Mouse (Mus musculus) forebrain, embryonic 11.5 days (tissue): ENCODE data around the gene Ppp1r2. TPM values are rescaled to one million over a fixed set of nuclear protein-coding genes. Genes with fewer than 3 reads are reported as not detected.

Source experiments
- ATAC-seq: fragments of 200-750 bp; cut with Nextera tagmentation; replicated peaks from 2 replicates; pipeline ENCODE4 v1.8.0; 2017; ENCODE audit warnings: moderate TSS enrichment; ENCODE audit not compliant: low FRiP score
- DNase-seq: peaks from one replicate; pipeline ENCODE4 v3.0.0-alpha.2; 2017; ENCODE audit warnings: low spot score
- H3K27ac ChIP-seq: fragments of 300-500 bp; sonication (generic); 2 replicates; pipeline ENCODE4 v1.5.1; 2014; ENCODE audit warnings: low read depth, low read length
- H3K27me3 ChIP-seq: fragments of 300-500 bp; sonication (generic); 2 replicates; pipeline ENCODE4 v1.6.1; 2014; ENCODE audit warnings: mild to moderate bottlenecking, low read length, mixed read lengths; ENCODE audit not compliant: control insufficient read depth, insufficient read depth
- H3K36me3 ChIP-seq: fragments of 300-500 bp; sonication (generic); 2 replicates; pipeline ENCODE4 v1.6.1; 2014; ENCODE audit warnings: mild to moderate bottlenecking, low read length, moderate library complexity, mixed read lengths; ENCODE audit not compliant: control insufficient read depth, insufficient read depth
- H3K4me1 ChIP-seq: fragments of 300-500 bp; sonication (generic); replicated peaks from 2 replicates; pipeline ENCODE4 v1.6.1; 2014; ENCODE audit warnings: low read length, mixed read lengths; ENCODE audit not compliant: control insufficient read depth, insufficient read depth
- H3K4me2 ChIP-seq: fragments of 300-500 bp; sonication (generic); 2 replicates; pipeline ENCODE4 v1.6.1; 2014; ENCODE audit warnings: low read depth, mild to moderate bottlenecking, low read length, moderate library complexity, mixed read lengths; ENCODE audit not compliant: severe bottlenecking
- H3K4me3 ChIP-seq: fragments of 300-500 bp; sonication (generic); 2 replicates; pipeline ENCODE4 v1.5.1; 2014; ENCODE audit warnings: low read depth, low read length
- H3K9ac ChIP-seq: fragments of 300-500 bp; sonication (generic); 2 replicates; pipeline ENCODE4 v1.6.1; 2014; ENCODE audit warnings: low read length
- H3K9me3 ChIP-seq: fragments of 300-500 bp; sonication (generic); 2 replicates; pipeline ENCODE4 v1.6.1; 2016; ENCODE audit warnings: low read length, mixed read lengths; ENCODE audit not compliant: control insufficient read depth
- WGBS: fragments of 180-500 bp; shearing (Covaris S2); extraction: QIAGEN DNeasy Blood & Tissue Kit; methylation state at CpG from one replicate; pipeline ENCODE4 v1.1.7; 2014; 5-methylcytosine and 5-hydroxymethylcytosine counted together
- polyA plus RNA-seq: library from polyadenylated mRNA; unstranded; fragments of >200 nt; fragmentation: Nextera tagmentation; extraction: Ambion mirVana; gene quantifications from 2 replicates; pipeline ENCODE4 v1.2.1, GENCODE M21; 2014

The Ppp1r2 gene
- polyA plus RNA-seq, 1 experiment from 2014 or later, result 110 TPM

- H3K36me3 ChIP-seq, result no peaks in the 10 kb centered on the region
- 91% methylated on average over 6 of the region's 6 CpGs for whole genome bisulfite sequencing
- no peak overlapping the region for H3K27ac ChIP-seq
- no peaks in the 10 kb centered on the region for H3K27me3 ChIP-seq
- H3K9me3 ChIP-seq, result no peaks in the 10 kb centered on the region
- no peaks in the 10 kb centered on the region for H3K4me1 ChIP-seq
- ATAC-seq (no peak), DNase-seq (no peak)
- H3K4me3 ChIP-seq, result no peak overlapping the region
- no peak overlapping the region for H3K4me2 ChIP-seq
- H3K9ac ChIP-seq, result no peak overlapping the region
These were observed 61.6 kb downstream of the Ppp1r2 start for GRCm38 (mm10) chr16:31213463-31213862.

- Histone ChIP-seq H3K4me1 (no peaks in the 10 kb centered on the region), H3K4me2 (no peak overlapping the region), H3K9ac (no peak overlapping the region), H3K4me3 (no peak overlapping the region), H3K27ac (no peak overlapping the region), H3K27me3 (no peaks in the 10 kb centered on the region), H3K9me3 (no peaks in the 10 kb centered on the region), H3K36me3 (no peaks in the 10 kb centered on the region)
- DNase-seq (no peak), ATAC-seq (no peak)
- 75% methylated on average over 9 of the region's 9 CpGs for WGBS
These were observed 63.6 kb downstream of the Ppp1r2 start for GRCm38 (mm10) chr16:31211503-31211902.

GRCm38 (mm10) chr16:31210453-31210852 is 64.6 kb downstream of the Ppp1r2 start:
- Histone ChIP-seq H3K36me3 (no peaks in the 10 kb centered on the region), H3K27me3 (no peaks in the 10 kb centered on the region), H3K4me2 (no peak overlapping the region), H3K9me3 (no peaks in the 10 kb centered on the region), H3K9ac (no peak overlapping the region), H3K4me3 (no peak overlapping the region), H3K27ac (no peak overlapping the region), H3K4me1 (no peaks in the 10 kb centered on the region)
- ATAC-seq (no peak), DNase-seq (no peak)
- 81% methylated on average over 4 of the region's 4 CpGs for WGBS

GRCm38 (mm10) chr16:31209911-31210310 is 65.2 kb downstream of the Ppp1r2 start:
- 89% methylated on average over 5 of the region's 5 CpGs for WGBS
- no peaks in the 10 kb centered on the region for H3K36me3 ChIP-seq
- DNase-seq (no peak), ATAC-seq (no peak)
- no peak overlapping the region for H3K4me3 ChIP-seq
- H3K27me3 ChIP-seq, result no peaks in the 10 kb centered on the region
- H3K9ac ChIP-seq, result no peak overlapping the region
- H3K4me2 ChIP-seq, result no peak overlapping the region
- H3K4me1 ChIP-seq, result no peaks in the 10 kb centered on the region
- H3K27ac ChIP-seq, result no peak overlapping the region
- no peaks in the 10 kb centered on the region for H3K9me3 ChIP-seq

GRCm38 (mm10) chr16:31205726-31206125 is 69.4 kb downstream of the Ppp1r2 start:
- no peak for DNase-seq
- no peaks in the 10 kb centered on the region for H3K27me3 ChIP-seq
- H3K9ac ChIP-seq, result no peak overlapping the region
- ATAC-seq, result no peak
- no peak overlapping the region for H3K4me2 ChIP-seq
- 90% methylated on average over 5 of the region's 7 CpGs for WGBS
- H3K9me3 ChIP-seq, result no peaks in the 10 kb centered on the region
- no peaks in the 10 kb centered on the region for H3K4me1 ChIP-seq
- H3K36me3 ChIP-seq, result no peaks in the 10 kb centered on the region
- no peak overlapping the region for H3K27ac ChIP-seq
- H3K4me3 ChIP-seq, result no peak overlapping the region

GRCm38 (mm10) chr16:31205187-31205586 is 69.9 kb downstream of the Ppp1r2 start:
- no peaks in the 10 kb centered on the region for H3K36me3 ChIP-seq
- no peak overlapping the region for H3K4me3 ChIP-seq
- WGBS, result 93% methylated on average over 8 of the region's 8 CpGs
- DNase-seq (no peak), ATAC-seq (no peak)
- no peaks in the 10 kb centered on the region for H3K27me3 ChIP-seq
- no peak overlapping the region for H3K4me2 ChIP-seq
- no peaks in the 10 kb centered on the region for H3K4me1 ChIP-seq
- no peak overlapping the region for H3K27ac ChIP-seq
- H3K9me3 ChIP-seq, result no peaks in the 10 kb centered on the region
- no peak overlapping the region for H3K9ac ChIP-seq

- no peak for DNase-seq
These were observed 70.9 kb downstream of the Ppp1r2 start for GRCm38 (mm10) chr16:31204216-31204615.

GRCm38 (mm10) chr16:31201704-31202103 is 73.4 kb downstream of the Ppp1r2 start:
- Histone ChIP-seq H3K27me3 (no peaks in the 10 kb centered on the region), H3K9ac (no peak overlapping the region), H3K9me3 (no peaks in the 10 kb centered on the region), H3K4me1 (peaks cover 3% of the 10 kb centered on the region; the same call in 1 of the 2 replicates), H3K36me3 (no peaks in the 10 kb centered on the region), H3K4me3 (no peak overlapping the region), H3K27ac (no peak overlapping the region), H3K4me2 (peak overlapping the region; percentile 41; the same call in 1 of the 2 replicates)
- WGBS, result 85% methylated on average over 2 of the region's 2 CpGs
- ATAC-seq, result no peak
- no peak for DNase-seq

More at GRCm38 (mm10) chr16:31204216-31204615, 70.9 kb downstream of the Ppp1r2 start:
- Histone ChIP-seq H3K27me3 (no peaks in the 10 kb centered on the region), H3K4me3 (no peak overlapping the region), H3K9me3 (no peaks in the 10 kb centered on the region), H3K27ac (no peak overlapping the region), H3K4me2 (no peak overlapping the region), H3K36me3 (no peaks in the 10 kb centered on the region), H3K4me1 (peaks cover 3% of the 10 kb centered on the region; the same call in 1 of the 2 replicates), H3K9ac (no peak overlapping the region)
- 86% methylated on average over 1 of the region's 1 CpGs for WGBS
- ATAC-seq, result no peak
